12 mouse cellular contexts compared by ENCODE assay signal in genomic region chr10:88166158-88166557, GRCm38 (mm10). TPM values are rescaled to one million over a fixed set of nuclear protein-coding genes. Genes with fewer than 3 reads are reported as not detected.
DNase-seq lines count a peak whose midpoint lies in the region; ATAC-seq and TF ChIP-seq lines count a peak whose summit lies in the region.
"Had no signal": no experiment of that assay in that cellular context is flagged by ENCODE, and none has a peak within 500 bp of the region (broad histone marks: within the 10 kb centered on the region; RNA-seq: fewer than 3 reads in every experiment).

No protein-coding gene starts in this region.

- no peak for DNase-seq in kidney, postnatal 0 days (ENCODE audit: low spot score)
- DNase-seq in kidney, adult 8-10 months = no peak
- DNase-seq in A20 (ENCODE audit: low read depth, low spot score) (peak; percentile 33), MEL (ENCODE audit: low read depth, low spot score) (peak; percentile 65)
- no peak for DNase-seq in c-Kit-positive CD71-positive TER-119-positive erythroid progenitor cells, embryonic 14.5 days (ENCODE audit: low spot score)
- no peak for DNase-seq in hindbrain, embryonic 11.5 days (ENCODE audit: low spot score)
- DNase-seq: cerebellum, postnatal 36 days; gastrocnemius, postnatal 10 days had no signal

- no peaks in the 10 kb centered on the region for H3K4me1 ChIP-seq in kidney, postnatal 0 days (replicated peaks; ENCODE audit: insufficient read depth, low read length)
- H3K4me1 ChIP-seq in MEL (ENCODE audit: control insufficient read depth in 1 of 2, insufficient read depth in 2 of 2, low read length in 2 of 2) = no peaks in the 10 kb centered on the region
- no peaks in the 10 kb centered on the region for H3K4me1 ChIP-seq in hindbrain, embryonic 11.5 days (replicated peaks; ENCODE audit: control insufficient read depth, insufficient read depth, low read length)
- H3K4me1 ChIP-seq: midbrain, embryonic 13.5 days had no signal

- H3K4me2 ChIP-seq in kidney, postnatal 0 days (ENCODE audit: low read length) = no peak overlapping the region
- no peak overlapping the region for H3K4me2 ChIP-seq in hindbrain, embryonic 11.5 days (replicated peaks; ENCODE audit: low read depth, low read length)
- H3K4me2 ChIP-seq: midbrain, embryonic 13.5 days had no signal

- H3K27me3 ChIP-seq in kidney, postnatal 0 days (ENCODE audit: insufficient read depth, low read length) = no peaks in the 10 kb centered on the region
- no peaks in the 10 kb centered on the region for H3K27me3 ChIP-seq in MEL (ENCODE audit: control insufficient read depth in 1 of 2, insufficient read depth in 2 of 2, low read length in 2 of 2)
- H3K27me3 ChIP-seq in hindbrain, embryonic 11.5 days (ENCODE audit: control insufficient read depth, insufficient read depth, low read length) = no peaks in the 10 kb centered on the region
- H3K27me3 ChIP-seq: midbrain, embryonic 13.5 days had no signal

- TF ChIP-seq CTCF in kidney, postnatal 0 days (IDR thresholded peaks at IDR 0.05; ENCODE audit: low read depth) = peak; percentile 20; the same call in 1 of the 2 replicates
- peak; percentile 24 to 43 (median 30); a peak in 5 of 6 replicates for TF ChIP-seq CTCF in MEL (IDR thresholded peaks at IDR 0.05 in 2 of 3, conservative IDR thresholded peaks at IDR 0.05 in 1 of 3; ENCODE audit: control insufficient read depth in 1 of 3, insufficient read depth in 1 of 3, low read depth in 2 of 3, low read length in 3 of 3, poor library complexity in 1 of 3, severe bottlenecking in 1 of 3)

- H3K79me2 ChIP-seq in MEL (ENCODE audit: control insufficient read depth, insufficient read depth, low read length, poor library complexity) = no peaks in the 10 kb centered on the region; the same call in 1 of the 2 replicates

- 100% methylated on average over 3 of the region's 3 CpGs for WGBS in kidney, postnatal 0 days
- WGBS in hindbrain, embryonic 11.5 days = 96% methylated on average over 3 of the region's 3 CpGs

- TF ChIP-seq EP300 in MEL (IDR thresholded peaks at IDR 0.05; ENCODE audit: low read depth in 1 of 2, low read length in 2 of 2) = no peak

- no peak overlapping the region for H3K4me3 ChIP-seq in kidney, postnatal 0 days (replicated peaks; ENCODE audit: low read depth, low read length)
- no peak overlapping the region for H3K4me3 ChIP-seq in MEL (ENCODE audit: control insufficient read depth in 1 of 2, insufficient read depth in 1 of 2, low read depth in 2 of 2, low read length in 2 of 2)
- H3K4me3 ChIP-seq in hindbrain, embryonic 11.5 days (ENCODE audit: low read depth, low read length) = no peak overlapping the region
- H3K4me3 ChIP-seq: erythroblast, embryonic 14.5 days; midbrain, embryonic 13.5 days had no signal

- no peak for ATAC-seq in kidney, postnatal 0 days (replicated peaks; ENCODE audit: low FRiP score, low read depth)
- peak; percentile 56; the same call in 1 of the 2 replicates for ATAC-seq in megakaryocyte, adult 5-6 weeks (ENCODE audit: poor library complexity, severe bottlenecking)
- no peak for ATAC-seq in frontal cortex, adult (ENCODE audit: low TSS enrichment)
- ATAC-seq in hindbrain, embryonic 11.5 days (ENCODE audit: low FRiP score) = no peak
- ATAC-seq: midbrain, embryonic 13.5 days had no signal

- TF ChIP-seq RAD21 in MEL (IDR thresholded peaks at IDR 0.05; ENCODE audit: low read depth, low read length) = peak; percentile 15

- H3K27ac ChIP-seq in kidney, postnatal 0 days = no peak overlapping the region
- no peak overlapping the region for H3K27ac ChIP-seq in MEL (ENCODE audit: control insufficient read depth, low read depth, low read length)
- no peak overlapping the region for H3K27ac ChIP-seq in hindbrain, embryonic 11.5 days (ENCODE audit: low read depth, low read length)
- H3K27ac ChIP-seq: midbrain, embryonic 13.5 days had no signal

- no peak for TF ChIP-seq POLR2A in MEL (IDR thresholded peaks at IDR 0.05; ENCODE audit: control insufficient read depth in 1 of 2, insufficient read depth in 1 of 2, low read depth in 1 of 2, low read length in 2 of 2, poor library complexity in 1 of 2)

- H3K36me3 ChIP-seq in kidney, postnatal 0 days (ENCODE audit: insufficient read depth, low read length) = 0 out of 2 replicates have a peak, but pooled peaks cover 4% of the 10 kb centered on the region
- peaks cover 0 to 27% of the 10 kb centered on the region in 2 experiments; a peak in 2 of 4 replicates for H3K36me3 ChIP-seq in MEL (ENCODE audit: control insufficient read depth in 1 of 2, insufficient read depth in 2 of 2, low read length in 2 of 2)
- H3K36me3 ChIP-seq in hindbrain, embryonic 11.5 days (ENCODE audit: control insufficient read depth, insufficient read depth, low read length) = no peaks in the 10 kb centered on the region

- no peaks in the 10 kb centered on the region for H3K9me3 ChIP-seq in kidney, postnatal 0 days (replicated peaks; ENCODE audit: low read length)
- H3K9me3 ChIP-seq in MEL (replicated peaks; ENCODE audit: insufficient read depth, low read length) = no peaks in the 10 kb centered on the region
- no peaks in the 10 kb centered on the region for H3K9me3 ChIP-seq in hindbrain, embryonic 11.5 days (ENCODE audit: control insufficient read depth, low read length)
- H3K9me3 ChIP-seq: midbrain, embryonic 13.5 days had no signal

- no peak overlapping the region for H3K9ac ChIP-seq in kidney, postnatal 0 days (ENCODE audit: low read depth, low read length)
- H3K9ac ChIP-seq in MEL (ENCODE audit: control insufficient read depth, low read depth, low read length, poor library complexity, severe bottlenecking) = no peak overlapping the region
- no peak overlapping the region for H3K9ac ChIP-seq in hindbrain, embryonic 11.5 days (ENCODE audit: low read depth, low read length)
- H3K9ac ChIP-seq: midbrain, embryonic 13.5 days had no signal

TF ChIP-seq in MEL, 35 proteins besides CTCF, POLR2A, EP300 and RAD21:
- TF ChIP-seq POLR2AphosphoS2 (IDR thresholded peaks at IDR 0.05; ENCODE audit: low read length) (no peak), SMC3 (IDR thresholded peaks at IDR 0.05; ENCODE audit: low read depth, low read length) (peak; percentile 32)
TF ChIP-seq in MEL: peak in this region for 1.

RNA-seq across cellular contexts. Expression of gene Nup37, which starts 19.4 kb away (rescaled TPM):
- polyA plus RNA-seq in kidney, postnatal 0 days (2015; fragmentation: Nextera tagmentation; extraction: Ambion mirVana) = 63.6 and 66.5 TPM in 2 replicates
- total RNA-seq in MEL (2012; rRNA removed) = 109 and 118 TPM in 2 replicates
- polyA plus RNA-seq in MEL (2012; ENCODE audit: insufficient read depth in 1 of 2, insufficient read length in 2 of 2, low read depth in 1 of 2, low replicate concordance in 2 of 2, missing spikeins in 1 of 2) = 100 to 1,000 TPM in 1 of 2 experiments, 10 to 100 TPM in 1; 85.4 to 193 TPM
- 35.4 and 37.0 TPM in 2 replicates for total RNA-seq in megakaryocyte, adult 5-6 weeks (2015)
- total RNA-seq in megakaryocyte, adult 5-6 weeks (2017) = 40.8 and 42.3 TPM in 2 replicates
- 91.5 and 93.8 TPM in 2 replicates for polyA plus RNA-seq in hindbrain, embryonic 11.5 days (2014; fragmentation: Nextera tagmentation; extraction: Ambion mirVana)

RNA-seq across cellular contexts. Expression of gene Parpbp, which starts 19.4 kb away (rescaled TPM):
- polyA plus RNA-seq in kidney, postnatal 0 days (2015; fragmentation: Nextera tagmentation; extraction: Ambion mirVana) = 4.4 and 6.7 TPM in 2 replicates
- total RNA-seq in MEL (2012; rRNA removed) = 17.6 and 19.0 TPM in 2 replicates
- 10 to 100 TPM in 1 of 2 experiments, not detected in 1; 14.6 TPM for polyA plus RNA-seq in MEL (2012; ENCODE audit: insufficient read depth in 1 of 2, insufficient read length in 2 of 2, low read depth in 1 of 2, low replicate concordance in 2 of 2, missing spikeins in 1 of 2)
- 19.4 and 24.5 TPM in 2 replicates for total RNA-seq in megakaryocyte, adult 5-6 weeks (2015)
- 23.1 and 24.3 TPM in 2 replicates for total RNA-seq in megakaryocyte, adult 5-6 weeks (2017)
- 12.8 and 14.3 TPM in 2 replicates for polyA plus RNA-seq in hindbrain, embryonic 11.5 days (2014; fragmentation: Nextera tagmentation; extraction: Ambion mirVana)

RNA-seq across cellular contexts. Expression of gene Washc3, which starts 34.7 kb away (rescaled TPM):
- polyA plus RNA-seq in kidney, postnatal 0 days (2015; fragmentation: Nextera tagmentation; extraction: Ambion mirVana) = 87.8 and 98.4 TPM in 2 replicates
- total RNA-seq in MEL (2012; rRNA removed) = 35.5 and 40.2 TPM in 2 replicates
- polyA plus RNA-seq in MEL (2012; ENCODE audit: insufficient read depth in 1 of 2, insufficient read length in 2 of 2, low read depth in 1 of 2, low replicate concordance in 2 of 2, missing spikeins in 1 of 2) = 10 to 100 TPM in 1 of 2 experiments, not detected in 1; 41.4 TPM
- total RNA-seq in megakaryocyte, adult 5-6 weeks (2015) = 83.1 and 94.6 TPM in 2 replicates
- total RNA-seq in megakaryocyte, adult 5-6 weeks (2017) = 38.2 and 53.5 TPM in 2 replicates
- polyA plus RNA-seq in hindbrain, embryonic 11.5 days (2014; fragmentation: Nextera tagmentation; extraction: Ambion mirVana) = 46.0 and 46.1 TPM in 2 replicates

Comparison
In these comparisons a context has a peak if more than half of its experiments do, and no peak if none do; other contexts are left out.
1. DNase-seq: peak in A20 (single experiment) and MEL (single experiment); none in kidney, postnatal 0 days (single experiment), kidney, adult 8-10 months (0 of 2), c-Kit-positive CD71-positive TER-119-positive erythroid progenitor cells, embryonic 14.5 days (single experiment) and hindbrain, embryonic 11.5 days (single experiment).